Mouse (Mus musculus) heart, embryonic 16.5 days (tissue): ENCODE measurements around the gene Slc23a4. TPM values are rescaled to one million over a fixed set of nuclear protein-coding genes. Genes with fewer than 3 reads are reported as not detected.

Experiments
- ATAC-seq: fragments of 200-750 bp; cut with Nextera tagmentation; replicated peaks from 2 replicates; pipeline ENCODE4 v1.8.0; 2017; ENCODE audit warnings: moderate number of reproducible peaks; ENCODE audit not compliant: insufficient read depth, low FRiP score; ENCODE audit errors: extremely low read depth
- H3K27ac ChIP-seq: fragments of 300-500 bp; sonication (generic); 2 replicates; pipeline ENCODE4 v1.5.1; 2014; ENCODE audit warnings: mild to moderate bottlenecking, low read length, control low read depth, moderate library complexity
- H3K27me3 ChIP-seq: fragments of 300-500 bp; sonication (generic); 2 replicates; pipeline ENCODE4 v1.6.1; 2014; ENCODE audit warnings: low read length, mixed read lengths; ENCODE audit not compliant: control insufficient read depth, insufficient read depth
- H3K36me3 ChIP-seq: fragments of 300-500 bp; sonication (generic); 2 replicates; pipeline ENCODE4 v1.6.1; 2014; ENCODE audit not compliant: control insufficient read depth, insufficient read depth
- H3K4me1 ChIP-seq: fragments of 300-500 bp; sonication (generic); 2 replicates; pipeline ENCODE4 v1.6.1; 2014; ENCODE audit warnings: low read length, mixed read lengths; ENCODE audit not compliant: control insufficient read depth, insufficient read depth
- H3K4me2 ChIP-seq: fragments of 300-500 bp; sonication (generic); 2 replicates; pipeline ENCODE4 v1.6.1; 2014; ENCODE audit warnings: low read depth, mild to moderate bottlenecking, control low read depth, low read length
- H3K4me3 ChIP-seq: fragments of 300-500 bp; sonication (generic); 2 replicates; pipeline ENCODE4 v1.5.1; 2014; ENCODE audit warnings: mild to moderate bottlenecking, control low read depth, low read length
- H3K9ac ChIP-seq: fragments of 300-500 bp; sonication (generic); 2 replicates; pipeline ENCODE4 v1.6.1; 2014; ENCODE audit warnings: low read length, control low read depth
- H3K9me3 ChIP-seq: fragments of 300-500 bp; sonication (generic); replicated peaks from 2 replicates; pipeline ENCODE4 v1.6.1; 2016; ENCODE audit warnings: low read length; ENCODE audit not compliant: control insufficient read depth
- WGBS: fragments of 180-500 bp; shearing (Covaris S2); extraction: QIAGEN DNeasy Blood & Tissue Kit; methylation state at CpG from one replicate; pipeline ENCODE4 v1.1.7; 2014; 5-methylcytosine and 5-hydroxymethylcytosine counted together
- polyA plus RNA-seq: library from polyadenylated mRNA; unstranded; fragments of >200 nt; fragmentation: Nextera tagmentation; extraction: Ambion mirVana; gene quantifications from 2 replicates; pipeline ENCODE4 v1.2.1, GENCODE M21; 2015

The Slc23a4 gene
- polyA plus RNA-seq, 1 experiment from 2014 or later, result 1.7 TPM

DNA sequence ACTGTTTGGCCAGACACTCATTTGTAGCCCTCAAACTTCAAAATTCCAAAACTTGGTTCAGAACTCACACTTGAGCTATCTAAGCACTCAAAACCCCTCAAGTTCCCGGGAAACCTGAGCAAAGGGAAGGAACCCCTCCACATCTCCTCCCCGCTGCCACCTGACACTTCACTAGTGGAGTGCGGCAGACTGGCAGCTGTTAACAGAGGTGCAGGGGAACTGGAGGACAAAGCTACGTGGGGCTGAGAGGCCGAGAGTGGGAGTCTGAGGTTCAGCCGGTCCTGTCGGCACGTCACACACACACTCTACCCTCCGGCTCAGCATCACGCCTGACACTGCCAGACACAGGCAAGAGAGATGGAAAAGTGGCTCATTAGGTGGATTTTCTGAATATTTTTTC lies 84.4 kb downstream of the Slc23a4 start:
- H3K4me1 ChIP-seq, result peaks cover 45% of the 10 kb centered on the region
- peaks cover 38% of the 10 kb centered on the region for H3K36me3 ChIP-seq
- no peak overlapping the region for H3K9ac ChIP-seq
- no peaks in the 10 kb centered on the region for H3K9me3 ChIP-seq
- ATAC-seq, result no peak
- H3K4me3 ChIP-seq, result peak overlapping the region; percentile 23; the same call in 1 of the 2 replicates
- H3K27me3 ChIP-seq, result no peaks in the 10 kb centered on the region
- peak overlapping the region; percentile 50 for H3K4me2 ChIP-seq
- peak overlapping the region; percentile 58 for H3K27ac ChIP-seq
- WGBS, result 23% methylated on average over 10 of the region's 10 CpGs

DNA sequence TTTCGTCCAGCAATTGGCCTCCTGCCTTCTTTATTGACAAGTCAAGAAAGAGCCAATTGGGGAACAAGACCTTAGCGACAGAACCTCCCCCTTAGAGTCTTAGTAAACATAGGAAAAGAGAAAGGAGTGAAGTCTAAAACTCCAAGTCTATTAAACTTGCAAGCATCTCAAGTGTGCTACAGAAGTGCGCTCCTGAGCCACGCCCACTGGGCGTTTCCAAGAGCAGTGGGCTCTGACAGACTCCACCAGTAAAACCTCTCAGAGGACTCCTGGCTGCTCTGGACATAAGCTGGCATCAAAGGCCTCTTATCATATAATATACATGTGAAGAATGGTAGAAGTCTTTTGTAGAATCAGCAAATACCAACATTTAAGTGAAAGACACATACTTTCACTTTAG lies 84.8 kb downstream of the Slc23a4 start:
- Histone ChIP-seq H3K27ac (peak overlapping the region; percentile 58), H3K4me2 (peak overlapping the region; percentile 50), H3K9ac (no peak overlapping the region), H3K4me3 (no peak overlapping the region), H3K4me1 (peaks cover 45% of the 10 kb centered on the region), H3K9me3 (no peaks in the 10 kb centered on the region), H3K36me3 (peaks cover 39% of the 10 kb centered on the region), H3K27me3 (no peaks in the 10 kb centered on the region)
- WGBS, result 53% methylated on average over 5 of the region's 5 CpGs
- no peak for ATAC-seq

GRCm38 (mm10) chr6:34902578-34902977 lies 85.6 kb downstream of the Slc23a4 start:
- no peak overlapping the region; the same call in 1 of the 2 replicates for H3K4me3 ChIP-seq
- H3K27ac ChIP-seq, result peak overlapping the region; percentile 51
- H3K36me3 ChIP-seq, result peaks cover 40% of the 10 kb centered on the region
- H3K4me2 ChIP-seq, result peak overlapping the region; percentile 28
- peaks cover 40% of the 10 kb centered on the region for H3K4me1 ChIP-seq
- ATAC-seq, result no peak
- 65% methylated on average over 7 of the region's 7 CpGs for WGBS
- no peaks in the 10 kb centered on the region for H3K9me3 ChIP-seq
- peak overlapping the region; percentile 5; the same call in 1 of the 2 replicates for H3K9ac ChIP-seq
- H3K27me3 ChIP-seq, result no peaks in the 10 kb centered on the region

DNA sequence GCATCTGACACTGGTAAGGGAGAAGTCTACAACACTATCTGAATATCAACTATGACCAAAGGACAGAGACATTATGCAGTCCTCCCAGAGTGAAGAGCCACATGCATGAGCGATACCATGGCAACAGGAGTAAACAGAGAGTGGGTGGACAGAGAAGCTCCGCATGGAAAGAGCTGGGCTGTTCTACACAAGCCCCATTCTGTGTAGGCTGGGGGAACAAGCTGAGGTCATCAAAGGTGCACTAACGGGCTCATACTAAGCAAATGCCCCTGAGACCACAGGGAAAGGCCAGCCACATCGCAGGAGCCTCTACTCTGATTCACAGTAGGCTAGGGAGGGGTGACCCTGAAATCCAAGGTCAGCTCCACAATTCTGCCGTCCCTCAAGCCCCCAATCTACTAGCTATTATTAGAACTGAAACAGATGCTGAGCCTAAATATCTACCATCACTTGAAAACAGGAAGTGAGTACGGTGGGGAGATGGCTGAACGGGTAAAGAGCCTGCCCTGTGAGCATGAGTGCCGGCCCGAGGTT lies 86.2 kb downstream of the Slc23a4 start:
- H3K4me2 ChIP-seq, result peak overlapping the region; percentile 28
- ATAC-seq, result peak; percentile 37
- peaks cover 36% of the 10 kb centered on the region for H3K36me3 ChIP-seq
- peak overlapping the region; percentile 51 for H3K27ac ChIP-seq
- H3K27me3 ChIP-seq, result no peaks in the 10 kb centered on the region
- peaks cover 40% of the 10 kb centered on the region for H3K4me1 ChIP-seq
- no peak overlapping the region; the same call in 1 of the 2 replicates for H3K4me3 ChIP-seq
- WGBS, result 24% methylated on average over 9 of the region's 9 CpGs
- peak overlapping the region; percentile 5; the same call in 1 of the 2 replicates for H3K9ac ChIP-seq
- no peaks in the 10 kb centered on the region for H3K9me3 ChIP-seq

- H3K27me3 ChIP-seq, result no peaks in the 10 kb centered on the region
- H3K4me2 ChIP-seq, result no peak overlapping the region
- no peak overlapping the region for H3K27ac ChIP-seq
- no peak overlapping the region for H3K9ac ChIP-seq
- H3K9me3 ChIP-seq, result no peaks in the 10 kb centered on the region
- H3K4me3 ChIP-seq, result no peak overlapping the region
- WGBS, result 69% methylated on average over 2 of the region's 2 CpGs
- H3K4me1 ChIP-seq, result peaks cover 40% of the 10 kb centered on the region
- ATAC-seq, result no peak
- H3K36me3 ChIP-seq, result peaks cover 36% of the 10 kb centered on the region
Measured at GRCm38 (mm10) chr6:34900990-34901389, 87.2 kb downstream of the Slc23a4 start.

DNA sequence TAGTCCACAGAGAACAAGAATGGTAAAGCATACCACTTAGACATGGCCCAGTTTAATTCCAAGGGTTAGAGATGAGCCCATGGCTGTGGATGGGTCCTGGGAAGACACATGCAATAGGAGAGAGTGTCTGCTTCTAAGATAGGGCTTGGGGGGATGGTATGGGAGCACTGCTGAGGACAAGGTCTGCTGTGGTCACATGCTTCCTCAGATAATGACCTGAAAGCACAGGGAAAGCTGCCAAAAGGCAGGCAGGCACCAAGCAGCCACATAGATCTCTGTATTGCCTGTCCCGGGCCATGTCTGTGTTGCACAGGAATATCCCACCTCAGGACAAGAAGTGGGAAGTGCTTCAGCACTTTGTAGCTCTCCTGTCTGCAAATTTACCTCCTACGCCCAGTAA lies 89.1 kb downstream of the Slc23a4 start:
- ATAC-seq, result peak; percentile 52; the same call in 1 of the 2 replicates
- Histone ChIP-seq H3K9ac (no peak overlapping the region), H3K4me2 (peak overlapping the region; percentile 8; the same call in 1 of the 2 replicates), H3K27ac (peak overlapping the region; percentile 62), H3K4me1 (peaks cover 40% of the 10 kb centered on the region), H3K36me3 (peaks cover 41% of the 10 kb centered on the region), H3K9me3 (no peaks in the 10 kb centered on the region), H3K27me3 (no peaks in the 10 kb centered on the region), H3K4me3 (no peak overlapping the region)
- WGBS, result 44% methylated on average over 2 of the region's 2 CpGs

GRCm38 (mm10) chr6:34896168-34896780 lies 91.9 kb downstream of the Slc23a4 start:
- WGBS, result 58% methylated on average over 16 of the region's 16 CpGs
- Histone ChIP-seq H3K36me3 (peaks cover 52% of the 10 kb centered on the region), H3K4me1 (peaks cover 15% of the 10 kb centered on the region), H3K9ac (no peak overlapping the region), H3K9me3 (no peaks in the 10 kb centered on the region), H3K27me3 (no peaks in the 10 kb centered on the region), H3K4me3 (no peak overlapping the region), H3K4me2 (no peak overlapping the region), H3K27ac (no peak overlapping the region)
- no peak for ATAC-seq

DNA sequence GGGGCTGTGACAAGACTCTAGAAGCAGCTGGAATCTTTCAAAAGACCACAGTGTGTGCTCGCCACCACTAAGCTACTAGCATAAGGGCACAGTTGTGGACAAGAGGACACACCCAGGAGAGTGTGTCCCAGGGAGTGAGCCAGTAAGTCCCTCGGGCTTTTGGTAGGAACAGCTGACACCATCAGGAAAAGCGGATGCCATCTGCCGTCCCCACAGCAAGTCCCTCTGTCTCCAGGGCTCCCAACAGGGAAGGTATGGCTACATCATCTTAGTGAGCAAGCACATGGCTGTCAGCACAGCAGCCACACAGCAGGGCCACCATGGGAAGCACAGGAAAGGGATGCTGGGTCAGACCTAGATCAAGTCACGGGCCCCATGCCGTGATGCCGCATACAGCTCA lies 92.6 kb downstream of the Slc23a4 start:
- H3K27ac ChIP-seq, result no peak overlapping the region
- 89% methylated on average over 7 of the region's 7 CpGs for WGBS
- no peaks in the 10 kb centered on the region for H3K9me3 ChIP-seq
- no peak for ATAC-seq
- no peaks in the 10 kb centered on the region for H3K27me3 ChIP-seq
- peaks cover 54% of the 10 kb centered on the region for H3K36me3 ChIP-seq
- no peak overlapping the region for H3K4me3 ChIP-seq
- H3K4me2 ChIP-seq, result no peak overlapping the region
- peaks cover 12% of the 10 kb centered on the region for H3K4me1 ChIP-seq
- H3K9ac ChIP-seq, result no peak overlapping the region
